Mouse (Mus musculus) stomach, embryonic 15.5 days (tissue): ENCODE data around the gene Thada. TPM values are rescaled to one million over a fixed set of nuclear protein-coding genes. Genes with fewer than 3 reads are reported as not detected.

Source experiments
- ATAC-seq: fragments of 200-750 bp; cut with Nextera tagmentation; 2 replicates; pipeline ENCODE4 v1.8.0; 2017; ENCODE audit warnings: low read depth, moderate number of reproducible peaks, moderate TSS enrichment; ENCODE audit not compliant: insufficient read depth, low FRiP score
- H3K27ac ChIP-seq: fragments of 300-500 bp; sonication (generic); 2 replicates; pipeline ENCODE4 v1.5.1; 2015; ENCODE audit warnings: mild to moderate bottlenecking, inconsistent platforms
- H3K27me3 ChIP-seq: fragments of 300-500 bp; sonication (generic); replicated peaks from 2 replicates; pipeline ENCODE4 v1.6.1; 2015; ENCODE audit warnings: inconsistent platforms
- H3K36me3 ChIP-seq: fragments of 300-500 bp; sonication (generic); 2 replicates; pipeline ENCODE4 v1.6.1; 2015; ENCODE audit warnings: inconsistent platforms
- H3K4me1 ChIP-seq: fragments of 300-500 bp; sonication (generic); 2 replicates; pipeline ENCODE4 v1.6.1; 2015; ENCODE audit warnings: inconsistent platforms
- H3K4me2 ChIP-seq: fragments of 300-500 bp; sonication (generic); 2 replicates; pipeline ENCODE4 v1.6.1; 2015; ENCODE audit warnings: mild to moderate bottlenecking, inconsistent platforms
- H3K4me3 ChIP-seq: fragments of 300-500 bp; sonication (generic); replicated peaks from 2 replicates; pipeline ENCODE4 v1.5.1; 2015; ENCODE audit warnings: inconsistent platforms
- H3K9ac ChIP-seq: fragments of 300-500 bp; sonication (generic); 2 replicates; pipeline ENCODE4 v1.6.1; 2015; ENCODE audit warnings: inconsistent platforms
- H3K9me3 ChIP-seq: fragments of 300-500 bp; sonication (generic); 2 replicates; pipeline ENCODE4 v1.6.1; 2016; ENCODE audit warnings: inconsistent platforms
- WGBS: fragments of 180-500 bp; shearing (Covaris S2); methylation state at CpG from one replicate; pipeline ENCODE4 v1.1.7; 2015; 5-methylcytosine and 5-hydroxymethylcytosine counted together
- polyA plus RNA-seq: library from polyadenylated mRNA; unstranded; fragments of >200 nt; fragmentation: Nextera tagmentation; extraction: Ambion mirVana; gene quantifications from 2 replicates; pipeline ENCODE4 v1.2.1, GENCODE M21; 2015

Thada gene
- polyA plus RNA-seq, 1 experiment from 2014 or later, result 7.8 TPM

- 0 out of 2 replicates have a peak overlapping the region, but pooled peaks have one; percentile 18 for H3K27ac ChIP-seq
- H3K4me3 ChIP-seq, result no peak overlapping the region
- H3K9me3 ChIP-seq, result no peaks in the 10 kb centered on the region
- H3K4me2 ChIP-seq, result no peak overlapping the region
- WGBS, result 82% methylated on average over 9 of the region's 9 CpGs
- no peaks in the 10 kb centered on the region for H3K27me3 ChIP-seq
- H3K36me3 ChIP-seq, result no peaks in the 10 kb centered on the region
- peaks cover 31% of the 10 kb centered on the region for H3K4me1 ChIP-seq
- no peak overlapping the region for H3K9ac ChIP-seq
- ATAC-seq, result peak; percentile 19; the same call in 1 of the 2 replicates
Observed at GRCm38 (mm10) chr17:84262325-84262979, 203.6 kb downstream of the Thada start.

GRCm38 (mm10) chr17:84261010-84261409 is 205.0 kb downstream of the Thada start:
- H3K9me3 ChIP-seq, result no peaks in the 10 kb centered on the region
- H3K4me1 ChIP-seq, result peaks cover 27% of the 10 kb centered on the region
- H3K4me3 ChIP-seq, result no peak overlapping the region
- peak overlapping the region; percentile 45; the same call in 1 of the 2 replicates for H3K27ac ChIP-seq
- peak; percentile 53; the same call in 1 of the 2 replicates for ATAC-seq
- H3K27me3 ChIP-seq, result no peaks in the 10 kb centered on the region
- no peak overlapping the region for H3K9ac ChIP-seq
- H3K4me2 ChIP-seq, result no peak overlapping the region
- H3K36me3 ChIP-seq, result no peaks in the 10 kb centered on the region

GRCm38 (mm10) chr17:84260226-84260625 is 205.8 kb downstream of the Thada start:
- no peak overlapping the region for H3K4me3 ChIP-seq
- no peak overlapping the region for H3K4me2 ChIP-seq
- H3K9me3 ChIP-seq, result no peaks in the 10 kb centered on the region
- H3K9ac ChIP-seq, result no peak overlapping the region
- peaks cover 21% of the 10 kb centered on the region for H3K4me1 ChIP-seq
- H3K27me3 ChIP-seq, result no peaks in the 10 kb centered on the region
- no peak overlapping the region for H3K27ac ChIP-seq
- no peaks in the 10 kb centered on the region for H3K36me3 ChIP-seq
- ATAC-seq, result no peak

GRCm38 (mm10) chr17:84258638-84259261 is 207.3 kb downstream of the Thada start:
- no peak overlapping the region for H3K4me3 ChIP-seq
- H3K9me3 ChIP-seq, result no peaks in the 10 kb centered on the region
- peak overlapping the region; percentile 63 for H3K27ac ChIP-seq
- no peaks in the 10 kb centered on the region for H3K27me3 ChIP-seq
- peaks cover 8% of the 10 kb centered on the region for H3K4me1 ChIP-seq
- WGBS, result 50% methylated on average over 4 of the region's 4 CpGs
- no peak for ATAC-seq
- no peaks in the 10 kb centered on the region for H3K36me3 ChIP-seq
- no peak overlapping the region for H3K4me2 ChIP-seq
- no peak overlapping the region for H3K9ac ChIP-seq

GRCm38 (mm10) chr17:84257927-84258532 is 208.0 kb downstream of the Thada start:
- no peak for ATAC-seq
- Histone ChIP-seq H3K4me1 (peaks cover 8% of the 10 kb centered on the region), H3K36me3 (no peaks in the 10 kb centered on the region), H3K27me3 (no peaks in the 10 kb centered on the region), H3K4me3 (no peak overlapping the region), H3K9ac (no peak overlapping the region), H3K27ac (peak overlapping the region; percentile 63), H3K4me2 (no peak overlapping the region), H3K9me3 (no peaks in the 10 kb centered on the region)
- WGBS, result 57% methylated on average over 5 of the region's 5 CpGs

- H3K4me2 ChIP-seq, result no peak overlapping the region
- no peaks in the 10 kb centered on the region for H3K9me3 ChIP-seq
- H3K4me1 ChIP-seq, result peaks cover 8% of the 10 kb centered on the region
- no peaks in the 10 kb centered on the region for H3K36me3 ChIP-seq
- no peak for ATAC-seq
- H3K27ac ChIP-seq, result 0 out of 2 replicates have a peak overlapping the region, but pooled peaks have one; percentile 65
- no peak overlapping the region for H3K9ac ChIP-seq
- 37% methylated on average over 9 of the region's 9 CpGs for WGBS
- no peaks in the 10 kb centered on the region for H3K27me3 ChIP-seq
- H3K4me3 ChIP-seq, result no peak overlapping the region
Observed at GRCm38 (mm10) chr17:84256278-84256819, 209.7 kb downstream of the Thada start.

- no peak overlapping the region for H3K4me3 ChIP-seq
- H3K27me3 ChIP-seq, result no peaks in the 10 kb centered on the region
- WGBS, result 30% methylated on average over 2 of the region's 2 CpGs
- peaks cover 4% of the 10 kb centered on the region; the same call in 1 of the 2 replicates for H3K4me1 ChIP-seq
- ATAC-seq, result no peak
- H3K4me2 ChIP-seq, result no peak overlapping the region
- peak overlapping the region; percentile 65 for H3K27ac ChIP-seq
- H3K36me3 ChIP-seq, result no peaks in the 10 kb centered on the region
- no peaks in the 10 kb centered on the region for H3K9me3 ChIP-seq
- no peak overlapping the region for H3K9ac ChIP-seq
Observed at GRCm38 (mm10) chr17:84255841-84256240, 210.2 kb downstream of the Thada start.

GRCm38 (mm10) chr17:84251426-84251825 is 214.6 kb downstream of the Thada start:
- Histone ChIP-seq H3K9me3 (no peaks in the 10 kb centered on the region), H3K4me3 (no peak overlapping the region), H3K27me3 (no peaks in the 10 kb centered on the region), H3K36me3 (peaks cover 4% of the 10 kb centered on the region; the same call in 1 of the 2 replicates), H3K27ac (no peak overlapping the region), H3K9ac (no peak overlapping the region), H3K4me1 (peaks cover 3% of the 10 kb centered on the region; the same call in 1 of the 2 replicates), H3K4me2 (no peak overlapping the region)
- 59% methylated on average over 3 of the region's 3 CpGs for WGBS
- no peak for ATAC-seq

- ATAC-seq, result peak; percentile 43; the same call in 1 of the 2 replicates
- no peak overlapping the region for H3K9ac ChIP-seq
- H3K27ac ChIP-seq, result no peak overlapping the region
- H3K4me2 ChIP-seq, result no peak overlapping the region
- H3K27me3 ChIP-seq, result no peaks in the 10 kb centered on the region
- peaks cover 6% of the 10 kb centered on the region for H3K4me1 ChIP-seq
- no peaks in the 10 kb centered on the region for H3K36me3 ChIP-seq
- 62% methylated on average over 18 of the region's 18 CpGs for WGBS
- H3K9me3 ChIP-seq, result no peaks in the 10 kb centered on the region
- H3K4me3 ChIP-seq, result no peak overlapping the region
Observed at GRCm38 (mm10) chr17:84244182-84244920, 221.7 kb downstream of the Thada start.

GRCm38 (mm10) chr17:84243759-84244158 is 222.2 kb downstream of the Thada start:
- peaks cover 6% of the 10 kb centered on the region for H3K4me1 ChIP-seq
- ATAC-seq, result no peak
- H3K4me3 ChIP-seq, result no peak overlapping the region
- H3K27me3 ChIP-seq, result no peaks in the 10 kb centered on the region
- 50% methylated on average over 6 of the region's 6 CpGs for WGBS
- no peak overlapping the region for H3K27ac ChIP-seq
- H3K9ac ChIP-seq, result no peak overlapping the region
- no peak overlapping the region for H3K4me2 ChIP-seq
- H3K36me3 ChIP-seq, result no peaks in the 10 kb centered on the region
- H3K9me3 ChIP-seq, result no peaks in the 10 kb centered on the region

GRCm38 (mm10) chr17:84241308-84241957 is 224.6 kb downstream of the Thada start:
- ATAC-seq, result no peak
- WGBS, result 98% methylated on average over 6 of the region's 6 CpGs
- Histone ChIP-seq H3K27me3 (no peaks in the 10 kb centered on the region), H3K9ac (no peak overlapping the region), H3K4me3 (no peak overlapping the region), H3K9me3 (no peaks in the 10 kb centered on the region), H3K4me1 (peaks cover 6% of the 10 kb centered on the region), H3K4me2 (no peak overlapping the region), H3K27ac (no peak overlapping the region), H3K36me3 (no peaks in the 10 kb centered on the region)
